Mouse (Mus musculus): ENCODE measurements at regions not wholly inside any gene's neighbourhood (a gene's known extent, or its start where the extent isn't known, plus 50 kb on each side); places are given as distances from the start of the nearest gene placed in this dataset.

GRCm38 (mm10) chr1:144319406-144319805 is 70.4 kb upstream of the Rgs1 start:
- DNase-seq (ENCODE audit: low spot score in 2 of 2): no peak
- intact Hi-C loops (cut with DNase I): no loop called here

- DNase-seq (ENCODE audit: low spot score in 2 of 2): no peak
- intact Hi-C loops (cut with DNase I): no loop called here
These were observed 69.2 kb upstream of the Rgs1 start for GRCm38 (mm10) chr1:144318289-144318688.

- no peak for DNase-seq (ENCODE audit: low spot score in 2 of 2)
- intact Hi-C loops (cut with DNase I): no loop called here
These were observed 68.5 kb upstream of the Rgs1 start for GRCm38 (mm10) chr1:144317560-144317959.

GRCm38 (mm10) chr1:144316251-144316650 is 67.2 kb upstream of the Rgs1 start:
- no peak for DNase-seq (ENCODE audit: low spot score in 2 of 2)
- intact Hi-C loops (cut with DNase I): no loop called here

GRCm38 (mm10) chr1:144314382-144314781 is 65.3 kb upstream of the Rgs1 start:
- DNase-seq (ENCODE audit: low spot score in 2 of 2): no peak
- intact Hi-C loops (cut with DNase I): no loop called here

- intact Hi-C loops (cut with DNase I): no loop called here
- no peak for DNase-seq (ENCODE audit: low spot score in 2 of 2)
These were observed 64.3 kb upstream of the Rgs1 start for GRCm38 (mm10) chr1:144313318-144313717.

- intact Hi-C loops (cut with DNase I): no loop called here
- DNase-seq (ENCODE audit: low spot score in 2 of 2): no peak
These were observed 60.9 kb upstream of the Rgs1 start for GRCm38 (mm10) chr1:144309901-144310300.

- intact Hi-C loops (cut with DNase I): no loop called here
- DNase-seq (ENCODE audit: low spot score in 2 of 2): no peak
These were observed 59.3 kb upstream of the Rgs1 start for GRCm38 (mm10) chr1:144308313-144308712.

- no peak for DNase-seq (ENCODE audit: low spot score in 2 of 2)
- intact Hi-C loops (cut with DNase I): no loop called here
These were observed 58.8 kb upstream of the Rgs1 start for GRCm38 (mm10) chr1:144307854-144308285.

GRCm38 (mm10) chr1:144307017-144307853 is 58.2 kb upstream of the Rgs1 start:
- no peak for DNase-seq (ENCODE audit: low spot score in 2 of 2)
- intact Hi-C loops (cut with DNase I): no loop called here

GRCm38 (mm10) chr1:144306284-144306683 is 57.2 kb upstream of the Rgs1 start:
- no peak for DNase-seq (ENCODE audit: low spot score in 2 of 2)
- intact Hi-C loops (cut with DNase I): no loop called here

GRCm38 (mm10) chr1:144300670-144301069 is 51.6 kb upstream of the Rgs1 start:
- intact Hi-C loops (cut with DNase I): no loop called here

More at GRCm38 (mm10) chr1:144300670-144301069, 51.6 kb upstream of the Rgs1 start:
- no peak for DNase-seq (ENCODE audit: low spot score in 2 of 2)
